Mouse (Mus musculus) MEL (cell line): ENCODE measurements around the gene Mrs2. TPM values are rescaled to one million over a fixed set of nuclear protein-coding genes. Genes with fewer than 3 reads are reported as not detected.

Experiments used
- DNase-seq: peaks from one replicate; pipeline ENCODE4 v3.0.0; 2011; ENCODE audit warnings: low read depth, low spot score
- H3K27ac ChIP-seq: 2 replicates; pipeline ENCODE4 v1.5.1; 2012; ENCODE audit warnings: low read depth, mild to moderate bottlenecking, control low read depth, low read length, moderate library complexity; ENCODE audit not compliant: control insufficient read depth
- H3K27me3 ChIP-seq, 2 experiments: fragments of 150-350 bp in 1 of 2; sonication (generic) in 1 of 2; 2 replicates each; pipeline ENCODE4 v1.6.1; 2012; ENCODE audit warnings: low read length in 2 of 2, mild to moderate bottlenecking in 2 of 2, improper control_type of control experiment in 1 of 2, moderate library complexity in 1 of 2; ENCODE audit not compliant: insufficient read depth in 2 of 2, control insufficient read depth in 1 of 2
- H3K36me3 ChIP-seq, 2 experiments: 2 replicates each; pipeline ENCODE4 v1.6.1; 2012 to 2014; ENCODE audit warnings: low read length in 2 of 2, improper control_type of control experiment in 1 of 2, inconsistent platforms in 1 of 2, mild to moderate bottlenecking in 1 of 2; ENCODE audit not compliant: insufficient read depth in 2 of 2, control insufficient read depth in 1 of 2
- H3K4me1 ChIP-seq, 2 experiments: fragments of 150-350 bp in 1 of 2; sonication (generic) in 1 of 2; 2 replicates each; pipeline ENCODE4 v1.6.1; 2012; ENCODE audit warnings: low read length in 2 of 2, improper control_type of control experiment in 1 of 2, mild to moderate bottlenecking in 1 of 2; ENCODE audit not compliant: insufficient read depth in 2 of 2, control insufficient read depth in 1 of 2
- H3K4me3 ChIP-seq, 2 experiments: fragments of 150-350 bp in 1 of 2; sonication (generic) in 1 of 2; 2 replicates each; pipeline ENCODE4 v1.5.1; 2012; ENCODE audit warnings: low read depth in 2 of 2, low read length in 2 of 2, mild to moderate bottlenecking in 2 of 2, moderate library complexity in 2 of 2, control low read depth in 1 of 2, improper control_type of control experiment in 1 of 2; ENCODE audit not compliant: control insufficient read depth in 1 of 2, insufficient read depth in 1 of 2
- H3K79me2 ChIP-seq: 2 replicates; pipeline ENCODE4 v1.6.1; 2012; ENCODE audit warnings: mild to moderate bottlenecking, low read length, moderate library complexity; ENCODE audit not compliant: control insufficient read depth, poor library complexity, insufficient read depth
- H3K9ac ChIP-seq: 2 replicates; pipeline ENCODE4 v1.6.1; 2012; ENCODE audit warnings: low read depth, mild to moderate bottlenecking, control low read depth, low read length, moderate library complexity; ENCODE audit not compliant: control insufficient read depth, poor library complexity, severe bottlenecking
- H3K9me3 ChIP-seq: fragments of 150-350 bp; sonication (generic); replicated peaks from 2 replicates; pipeline ENCODE4 v1.6.1; 2012; ENCODE audit warnings: mild to moderate bottlenecking, low read length, improper control_type of control experiment, moderate library complexity; ENCODE audit not compliant: insufficient read depth
- E2F4 ChIP-seq: IDR thresholded peaks from 2 replicates; pipeline ENCODE4 v1.6.1; 2011; ENCODE audit warnings: low read depth, low read length, improper control_type of control experiment, borderline replicate concordance
- ELF1 ChIP-seq: IDR thresholded peaks from 2 replicates; pipeline ENCODE4 v1.6.1; 2014; ENCODE audit warnings: low read depth, mild to moderate bottlenecking, inconsistent platforms, low read length, improper control_type of control experiment, moderate library complexity
- EP300 ChIP-seq, 2 experiments: IDR thresholded peaks; 2 replicates each; pipeline ENCODE4 v1.6.1; 2011; ENCODE audit warnings: improper control_type of control experiment in 2 of 2, low read length in 2 of 2, low read depth in 1 of 2, mild to moderate bottlenecking in 1 of 2
- GABPA ChIP-seq: IDR thresholded peaks from 2 replicates; pipeline ENCODE4 v1.6.1; 2012; ENCODE audit warnings: low read depth, mild to moderate bottlenecking, inconsistent platforms, low read length, improper control_type of control experiment, moderate library complexity
- GATA1 ChIP-seq: IDR thresholded peaks from 2 replicates; pipeline ENCODE4 v1.6.1; 2011; ENCODE audit warnings: low read depth, low read length, improper control_type of control experiment
- HCFC1 ChIP-seq: IDR thresholded peaks from 2 replicates; pipeline ENCODE4 v1.6.1; 2012; ENCODE audit warnings: low read depth, mild to moderate bottlenecking, inconsistent platforms, low read length, improper control_type of control experiment, moderate library complexity
- KAT2A ChIP-seq: conservative IDR thresholded peaks from 2 replicates; pipeline ENCODE4 v1.6.1; 2012; ENCODE audit warnings: low read depth, low read length, improper control_type of control experiment, inconsistent platforms
- MAFK ChIP-seq: IDR thresholded peaks from 2 replicates; pipeline ENCODE4 v1.6.1; 2011; ENCODE audit warnings: low read depth, mild to moderate bottlenecking, low read length, improper control_type of control experiment, borderline replicate concordance
- MYC ChIP-seq: IDR thresholded peaks from 2 replicates; pipeline ENCODE4 v1.6.1; 2011; ENCODE audit warnings: low read depth, mild to moderate bottlenecking, low read length, improper control_type of control experiment, moderate library complexity
- NELFE ChIP-seq: IDR thresholded peaks from 2 replicates; pipeline ENCODE4 v1.6.1; 2011; ENCODE audit warnings: low read depth, low read length, improper control_type of control experiment
- NRF1 ChIP-seq: IDR thresholded peaks from 2 replicates; pipeline ENCODE4 v1.6.1; 2014; ENCODE audit warnings: low read depth, mild to moderate bottlenecking, inconsistent platforms, low read length, improper control_type of control experiment, moderate library complexity; ENCODE audit not compliant: poor library complexity, insufficient read depth, severe bottlenecking
- POLR2A ChIP-seq, 2 experiments: IDR thresholded peaks; 2 replicates each; pipeline ENCODE4 v1.6.1; 2011 to 2012; ENCODE audit warnings: low read length in 2 of 2, mild to moderate bottlenecking in 2 of 2, control low read depth in 1 of 2, improper control_type of control experiment in 1 of 2, low read depth in 1 of 2, moderate library complexity in 1 of 2; ENCODE audit not compliant: control insufficient read depth in 1 of 2, insufficient read depth in 1 of 2, poor library complexity in 1 of 2
- POLR2AphosphoS5 ChIP-seq: IDR thresholded peaks from 2 replicates; pipeline ENCODE4 v1.6.1; 2012; ENCODE audit warnings: low read depth, borderline replicate concordance, mild to moderate bottlenecking, inconsistent platforms, low read length, moderate library complexity, mixed read lengths
- RCOR1 ChIP-seq: IDR thresholded peaks from 2 replicates; pipeline ENCODE4 v1.6.1; 2012; ENCODE audit warnings: low read depth, mild to moderate bottlenecking, inconsistent platforms, low read length, improper control_type of control experiment
- SMC3 ChIP-seq: IDR thresholded peaks from 2 replicates; pipeline ENCODE4 v1.6.1; 2011; ENCODE audit warnings: low read depth, low read length, improper control_type of control experiment
- TAL1 ChIP-seq: IDR thresholded peaks from 2 replicates; pipeline ENCODE4 v1.6.1; 2012; ENCODE audit warnings: mild to moderate bottlenecking, inconsistent platforms, low read length, moderate library complexity, mixed read lengths
- UBTF ChIP-seq: IDR thresholded peaks from 2 replicates; pipeline ENCODE4 v1.6.1; 2012; ENCODE audit warnings: low read depth, mild to moderate bottlenecking, inconsistent platforms, low read length, improper control_type of control experiment, moderate library complexity, borderline replicate concordance; ENCODE audit not compliant: insufficient read depth
- USF2 ChIP-seq, 2 experiments: IDR thresholded peaks; 2 replicates each; pipeline ENCODE4 v1.6.1; 2011 to 2012; ENCODE audit warnings: improper control_type of control experiment in 2 of 2, low read length in 2 of 2, borderline replicate concordance in 1 of 2, inconsistent platforms in 1 of 2, low read depth in 1 of 2, mild to moderate bottlenecking in 1 of 2; ENCODE audit not compliant: insufficient read depth in 1 of 2
- ZC3H11A ChIP-seq: IDR thresholded peaks from 2 replicates; pipeline ENCODE4 v1.6.1; 2012; ENCODE audit warnings: low read depth, mild to moderate bottlenecking, inconsistent platforms, low read length, improper control_type of control experiment
- ZKSCAN1 ChIP-seq: IDR thresholded peaks from 2 replicates; pipeline ENCODE4 v1.6.1; 2012; ENCODE audit warnings: low read depth, mild to moderate bottlenecking, inconsistent platforms, low read length, improper control_type of control experiment, moderate library complexity
- ZNF384 ChIP-seq: IDR thresholded peaks from 2 replicates; pipeline ENCODE4 v1.6.1; 2012; ENCODE audit warnings: low read depth, mild to moderate bottlenecking, inconsistent platforms, low read length, improper control_type of control experiment
- polyA plus RNA-seq, 2 experiments: library from polyadenylated mRNA; stranded (reverse) in 1 of 2; unstranded in 1 of 2; fragments of >175 nt in 1 of 2; fragments of >200 nt in 1 of 2; gene quantifications; 2 replicates each; pipeline versions ENCODE4 v1.2.1 to v1.2.4; 2012; ENCODE audit warnings: low replicate concordance in 2 of 2, low read depth in 1 of 2; ENCODE audit not compliant: insufficient read length in 2 of 2, insufficient read depth in 1 of 2, missing spikeins in 1 of 2
- total RNA-seq: library from RNA; depleted of rRNA; stranded (reverse); fragments of 300-350 nt; gene quantifications from 2 replicates; pipeline ENCODE4 v1.2.3, GENCODE M21; 2012

Mrs2 gene
- total and polyA plus RNA-seq, 3 experiments: 16.6 to 45.4 TPM; not detected in 1

DNA sequence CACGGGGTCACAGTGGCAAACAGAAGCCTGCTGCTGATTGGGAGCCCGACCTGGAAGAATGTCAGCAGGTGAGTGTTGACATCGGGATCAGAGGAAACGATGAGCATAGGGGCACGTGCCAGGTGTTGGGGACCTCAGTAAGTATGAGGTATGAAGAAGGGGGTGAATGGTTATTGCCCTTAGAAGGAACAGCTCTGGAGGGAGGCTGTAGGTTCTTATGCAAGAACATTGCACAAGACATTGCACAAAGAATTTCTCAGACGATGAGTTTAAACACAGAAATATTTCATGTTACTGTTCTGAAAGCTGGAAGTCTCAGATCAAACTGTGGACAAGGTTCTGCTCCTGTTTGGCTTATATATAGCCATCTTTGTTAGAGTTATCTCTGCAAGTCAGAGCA, 39.1 kb downstream of the Mrs2 start:
- H3K4me3 ChIP-seq: no peak overlapping the region
- no peaks in the 10 kb centered on the region for H3K27me3 ChIP-seq
- no peak for TF ChIP-seq ELF1
- no peak overlapping the region for H3K27ac ChIP-seq
- H3K79me2 ChIP-seq: no peaks in the 10 kb centered on the region
- no peaks in the 10 kb centered on the region for H3K36me3 ChIP-seq
- no peak for DNase-seq
- H3K9ac ChIP-seq: no peak overlapping the region
- no peaks in the 10 kb centered on the region for H3K9me3 ChIP-seq
- H3K4me1 ChIP-seq: no peaks in the 10 kb centered on the region

DNA sequence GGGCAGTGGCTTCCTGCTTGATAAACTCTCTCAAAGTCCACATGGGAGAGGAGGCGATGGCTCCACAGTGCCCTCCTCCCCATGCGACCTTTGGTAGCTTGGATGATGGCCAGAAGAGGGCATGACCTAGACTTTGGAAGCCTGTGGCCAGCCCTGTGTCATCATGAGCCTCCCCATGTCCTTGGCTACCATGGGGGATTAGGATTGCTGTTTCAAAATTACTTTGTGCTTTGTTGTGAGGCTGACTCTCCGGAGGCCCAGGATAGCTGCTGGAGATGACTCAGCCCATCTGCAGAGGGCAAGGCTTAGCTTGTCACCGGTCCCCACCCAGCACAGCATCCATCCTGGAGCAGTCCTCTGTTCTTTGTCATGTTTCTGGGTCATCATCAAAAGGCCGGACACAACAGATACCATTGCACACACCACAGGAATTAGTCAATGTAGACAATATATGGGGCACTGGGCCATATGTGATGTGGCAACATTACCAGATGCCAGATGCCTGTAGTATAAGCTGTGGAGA, 42.3 kb downstream of the Mrs2 start:
- no peak overlapping the region for H3K4me3 ChIP-seq
- no peak for TF ChIP-seq USF2 (IDR thresholded peaks at IDR 0.05; ENCODE audit: borderline replicate concordance in 1 of 2, insufficient read depth in 1 of 2, low read depth in 1 of 2, low read length in 2 of 2)
- TF ChIP-seq ZKSCAN1: no peak
- TF ChIP-seq KAT2A: no peak
- no peak for TF ChIP-seq NRF1
- TF ChIP-seq MYC: no peak
- TF ChIP-seq GATA1: no peak
- TF ChIP-seq POLR2A (IDR thresholded peaks at IDR 0.05; ENCODE audit: control insufficient read depth in 1 of 2, insufficient read depth in 1 of 2, low read depth in 1 of 2, low read length in 2 of 2, poor library complexity in 1 of 2): no peak
- TF ChIP-seq ZNF384: no peak
- TF ChIP-seq RCOR1: no peak
- TF ChIP-seq HCFC1: no peak
- no peak for TF ChIP-seq EP300 (IDR thresholded peaks at IDR 0.05; ENCODE audit: low read depth in 1 of 2, low read length in 2 of 2)
- no peak for TF ChIP-seq MAFK
- no peak for TF ChIP-seq ZC3H11A
- TF ChIP-seq UBTF: no peak
- TF ChIP-seq SMC3: no peak
- no peak for TF ChIP-seq NELFE
- no peak for TF ChIP-seq TAL1
- TF ChIP-seq E2F4: no peak
- no peak for TF ChIP-seq POLR2AphosphoS5
- TF ChIP-seq GABPA: no peak
- TF ChIP-seq, all 39 proteins: peak for 0
- Histone ChIP-seq H3K36me3 (no peaks in the 10 kb centered on the region), H3K9ac (no peak overlapping the region), H3K9me3 (no peaks in the 10 kb centered on the region), H3K4me1 (no peaks in the 10 kb centered on the region), H3K27me3 (no peaks in the 10 kb centered on the region), H3K79me2 (no peaks in the 10 kb centered on the region), H3K27ac (no peak overlapping the region)
- no peak for DNase-seq
